In genomic region chr6:134599239-134599638, GRCm38 (mm10) we compare ENCODE assay signal across 12 mouse cellular contexts.
"Had no signal": no experiment of that assay in that cellular context is flagged by ENCODE, and none has a peak within 500 bp of the region (broad histone marks: within the 10 kb centered on the region; RNA-seq: fewer than 3 reads in every experiment).

No protein-coding gene starts in this region.

- H3K36me3 ChIP-seq: liver, embryonic 13.5 days had no signal

- H3K9me3 ChIP-seq: liver, embryonic 13.5 days had no signal

- H3K4me2 ChIP-seq: liver, embryonic 13.5 days; midbrain, embryonic 11.5 days had no signal

- H3K27me3 ChIP-seq: liver, embryonic 13.5 days had no signal

- ATAC-seq: inflammation-experienced regulatory T-cells, adult 6 months; intestine, embryonic 16.5 days had no signal

- H3K27ac ChIP-seq: left cerebral cortex, adult 2 months; liver, embryonic 13.5 days had no signal

- H3K4me3 ChIP-seq: left cerebral cortex, adult 2 months; liver, embryonic 13.5 days had no signal

- DNase-seq: layer of hippocampus, postnatal 36 days; liver, embryonic 13.5 days; lung, adult 2 months; lung, postnatal 14 days; lung, postnatal 4 days; midbrain, embryonic 14.5 days; thymus, adult 18-20 months; thymus, postnatal 36 days had no signal

- H3K9ac ChIP-seq: liver, embryonic 13.5 days had no signal
